Mouse (Mus musculus) CH12.LX (cell line): ENCODE results near the gene Pink1. TPM values are rescaled to one million over a fixed set of nuclear protein-coding genes. Genes with fewer than 3 reads are reported as not detected.
A peak's percentile ranks its signal among the peaks of the same experiment; 100 is the strongest.

ENCODE experiments used
- DNase-seq: peaks from one replicate; pipeline ENCODE4 v3.0.0-alpha.2; 2013; ENCODE audit errors: extremely low read depth
- H3K27ac ChIP-seq: 2 replicates; pipeline ENCODE4 v1.5.1; 2012; ENCODE audit warnings: low read depth, mild to moderate bottlenecking, control low read depth, moderate library complexity; ENCODE audit not compliant: insufficient read depth
- H3K27me3 ChIP-seq: replicated peaks from 2 replicates; pipeline ENCODE3; 2012; ENCODE audit warnings: inconsistent platforms
- H3K36me3 ChIP-seq, 2 experiments: replicated peaks in 1 of 2; 2 replicates each; pipeline versions ENCODE3 to v1.6.1; 2012; ENCODE audit warnings: inconsistent platforms in 1 of 2, low read length in 1 of 2, mild to moderate bottlenecking in 1 of 2, mixed read lengths in 1 of 2, moderate library complexity in 1 of 2; ENCODE audit not compliant: control insufficient read depth in 1 of 2, insufficient read depth in 1 of 2
- H3K4me1 ChIP-seq, 2 experiments: 2 replicates each; pipeline ENCODE4 v1.6.1; 2012; ENCODE audit warnings: inconsistent platforms in 1 of 2, moderate library complexity in 1 of 2; ENCODE audit not compliant: insufficient read depth in 2 of 2, control insufficient read depth in 1 of 2
- H3K4me2 ChIP-seq: 2 replicates; pipeline ENCODE4 v1.6.1; 2012; ENCODE audit warnings: low read depth, mild to moderate bottlenecking, control low read depth; ENCODE audit not compliant: poor library complexity, insufficient read depth, severe bottlenecking
- H3K4me3 ChIP-seq, 3 experiments: fragments of 150-350 bp in 1 of 3; sonication (generic) in 1 of 3; replicated peaks in 1 of 3; 2 replicates each; pipeline versions ENCODE3 to v1.5.1; 2011 to 2012; ENCODE audit warnings: low read depth in 2 of 3, low read length in 2 of 3, mild to moderate bottlenecking in 2 of 3, moderate library complexity in 2 of 3, control low read depth in 1 of 3, improper control_type of control experiment in 1 of 3, inconsistent platforms in 1 of 3, mixed read lengths in 1 of 3; ENCODE audit not compliant: poor library complexity in 1 of 3
- H3K79me2 ChIP-seq: replicated peaks from 2 replicates; pipeline ENCODE4 v1.6.1; 2012; ENCODE audit warnings: mild to moderate bottlenecking, moderate library complexity; ENCODE audit not compliant: control insufficient read depth, poor library complexity, insufficient read depth, severe bottlenecking; ENCODE audit errors: extremely low read depth
- H3K9ac ChIP-seq: 2 replicates; pipeline ENCODE4 v1.6.1; 2012; ENCODE audit warnings: low read depth, mild to moderate bottlenecking, control low read depth, moderate library complexity; ENCODE audit not compliant: insufficient read depth
- H3K9me3 ChIP-seq: replicated peaks from 2 replicates; pipeline ENCODE3; 2012; ENCODE audit warnings: low read length, inconsistent platforms, mixed read lengths
- CHD2 ChIP-seq: IDR thresholded peaks from 2 replicates; pipeline ENCODE4 v1.6.1; 2011; ENCODE audit warnings: low read length, improper control_type of control experiment
- CTCF ChIP-seq, 2 experiments: IDR thresholded peaks in 1 of 2; conservative IDR thresholded peaks in 1 of 2; 2 replicates each; pipeline ENCODE4 v1.5.1; 2011 to 2012; ENCODE audit warnings: low read depth in 2 of 2, low read length in 2 of 2, improper control_type of control experiment in 1 of 2, inconsistent platforms in 1 of 2, mild to moderate bottlenecking in 1 of 2, moderate library complexity in 1 of 2
- ELF1 ChIP-seq: IDR thresholded peaks from 2 replicates; pipeline ENCODE4 v1.6.1; 2014; ENCODE audit warnings: low read depth, mild to moderate bottlenecking, inconsistent platforms, low read length, improper control_type of control experiment
- HCFC1 ChIP-seq: IDR thresholded peaks from 2 replicates; pipeline ENCODE4 v1.6.1; 2012; ENCODE audit warnings: low read depth, mild to moderate bottlenecking, inconsistent platforms, low read length, improper control_type of control experiment
- IRF4 ChIP-seq: IDR thresholded peaks from 2 replicates; pipeline ENCODE4 v1.6.1; 2014; ENCODE audit warnings: low read depth, mild to moderate bottlenecking, inconsistent platforms, low read length, improper control_type of control experiment
- KAT2A ChIP-seq: IDR thresholded peaks from 2 replicates; pipeline ENCODE4 v1.6.1; 2012; ENCODE audit warnings: low read length, improper control_type of control experiment, inconsistent platforms; ENCODE audit not compliant: insufficient replicate concordance
- MAX ChIP-seq: IDR thresholded peaks from 2 replicates; pipeline ENCODE4 v1.6.1; 2011; ENCODE audit warnings: low read length, improper control_type of control experiment
- MAZ ChIP-seq: IDR thresholded peaks from 2 replicates; pipeline ENCODE4 v1.6.1; 2012; ENCODE audit warnings: low read depth, mild to moderate bottlenecking, inconsistent platforms, low read length, improper control_type of control experiment, moderate library complexity
- MEF2A ChIP-seq: IDR thresholded peaks from 2 replicates; pipeline ENCODE4 v1.6.1; 2014; ENCODE audit warnings: low read depth, mild to moderate bottlenecking, inconsistent platforms, low read length, improper control_type of control experiment, borderline replicate concordance
- MXI1 ChIP-seq: IDR thresholded peaks from 2 replicates; pipeline ENCODE4 v1.6.1; 2011; ENCODE audit warnings: mild to moderate bottlenecking, low read depth, low read length, improper control_type of control experiment
- MYC ChIP-seq: IDR thresholded peaks from 2 replicates; pipeline ENCODE4 v1.6.1; 2011; ENCODE audit warnings: low read depth, mild to moderate bottlenecking, improper control_type of control experiment, low read length
- NELFE ChIP-seq: IDR thresholded peaks from 2 replicates; pipeline ENCODE4 v1.6.1; 2011; ENCODE audit warnings: low read depth, low read length, improper control_type of control experiment
- NRF1 ChIP-seq: IDR thresholded peaks from 2 replicates; pipeline ENCODE4 v1.6.1; 2014; ENCODE audit warnings: low read depth, mild to moderate bottlenecking, inconsistent platforms, low read length, improper control_type of control experiment, moderate library complexity
- PAX5 ChIP-seq: IDR thresholded peaks from 2 replicates; pipeline ENCODE4 v1.6.1; 2012; ENCODE audit warnings: low read length, inconsistent platforms, mixed read lengths
- POLR2A ChIP-seq: IDR thresholded peaks from 2 replicates; pipeline ENCODE4 v1.6.1; 2011; ENCODE audit warnings: low read depth, mild to moderate bottlenecking, improper control_type of control experiment, low read length
- POLR2AphosphoS2 ChIP-seq: IDR thresholded peaks from 2 replicates; pipeline ENCODE4 v1.6.1; 2011; ENCODE audit warnings: low read depth, low read length, improper control_type of control experiment
- RAD21 ChIP-seq: IDR thresholded peaks from 2 replicates; pipeline ENCODE4 v1.6.1; 2011; ENCODE audit warnings: low read depth, mild to moderate bottlenecking, low read length, improper control_type of control experiment, moderate library complexity
- SIN3A ChIP-seq: IDR thresholded peaks from 2 replicates; pipeline ENCODE4 v1.6.1; 2012; ENCODE audit warnings: low read length, improper control_type of control experiment, inconsistent platforms
- SMC3 ChIP-seq: IDR thresholded peaks from 2 replicates; pipeline ENCODE4 v1.6.1; 2011; ENCODE audit warnings: low read depth, low read length, improper control_type of control experiment
- TBP ChIP-seq: conservative IDR thresholded peaks from 2 replicates; pipeline ENCODE4 v1.6.1; 2011; ENCODE audit warnings: low read depth, low read length, improper control_type of control experiment
- TCF12 ChIP-seq: IDR thresholded peaks from 2 replicates; pipeline ENCODE4 v1.6.1; 2014; ENCODE audit warnings: low read depth, mild to moderate bottlenecking, inconsistent platforms, low read length, improper control_type of control experiment
- USF1 ChIP-seq: IDR thresholded peaks from 2 replicates; pipeline ENCODE4 v1.6.1; 2014; ENCODE audit warnings: low read depth, mild to moderate bottlenecking, inconsistent platforms, low read length, improper control_type of control experiment
- USF2 ChIP-seq: conservative IDR thresholded peaks from 2 replicates; pipeline ENCODE4 v1.6.1; 2011; ENCODE audit warnings: low read depth, low read length, improper control_type of control experiment
- ZC3H11A ChIP-seq: IDR thresholded peaks from 2 replicates; pipeline ENCODE4 v1.6.1; 2012; ENCODE audit warnings: low read depth, mild to moderate bottlenecking, inconsistent platforms, low read length, improper control_type of control experiment
- ZNF384 ChIP-seq: IDR thresholded peaks from 2 replicates; pipeline ENCODE4 v1.6.1; 2012; ENCODE audit warnings: low read depth, low read length, improper control_type of control experiment, inconsistent platforms
- dilution Hi-C: fragments of 300-500 bp; cut with MboI; formaldehyde crosslinking; loops from 2 replicates; pipeline ENCODE4 v1.14.3; 2020; ENCODE audit warnings: low sequenced_read_pairs; ENCODE audit not compliant: extremely low pct_unique_long_range_greater_than_20kb, extremely low pct_ligation_motif_present
- in situ Hi-C: fragments of 300-500 bp; cut with MboI; formaldehyde crosslinking; loops from 3 replicates; pipeline ENCODE4 v1.14.3; 2019; ENCODE audit warnings: low sequenced_read_pairs, low pct_ligation_motif_present, low pct_unique_long_range_greater_than_20kb, mixed read lengths
- polyA plus RNA-seq: library from polyadenylated mRNA; unstranded; fragments of >175 nt; gene quantifications from 2 replicates; pipeline ENCODE4 v1.2.1, GENCODE M21; 2012; ENCODE audit warnings: low read depth; ENCODE audit not compliant: insufficient read length
- total RNA-seq, 2 experiments: library from RNA; depleted of rRNA; stranded (reverse); fragments of 300-350 nt in 1 of 2; fragments of >200 nt in 1 of 2; gene quantifications; 2 replicates each; pipeline ENCODE4 v1.2.3; 2012 to 2014

Gene Pink1
- total and polyA plus RNA-seq, 3 experiments = 7.1 to 10.8 (median 7.2) TPM

DNA sequence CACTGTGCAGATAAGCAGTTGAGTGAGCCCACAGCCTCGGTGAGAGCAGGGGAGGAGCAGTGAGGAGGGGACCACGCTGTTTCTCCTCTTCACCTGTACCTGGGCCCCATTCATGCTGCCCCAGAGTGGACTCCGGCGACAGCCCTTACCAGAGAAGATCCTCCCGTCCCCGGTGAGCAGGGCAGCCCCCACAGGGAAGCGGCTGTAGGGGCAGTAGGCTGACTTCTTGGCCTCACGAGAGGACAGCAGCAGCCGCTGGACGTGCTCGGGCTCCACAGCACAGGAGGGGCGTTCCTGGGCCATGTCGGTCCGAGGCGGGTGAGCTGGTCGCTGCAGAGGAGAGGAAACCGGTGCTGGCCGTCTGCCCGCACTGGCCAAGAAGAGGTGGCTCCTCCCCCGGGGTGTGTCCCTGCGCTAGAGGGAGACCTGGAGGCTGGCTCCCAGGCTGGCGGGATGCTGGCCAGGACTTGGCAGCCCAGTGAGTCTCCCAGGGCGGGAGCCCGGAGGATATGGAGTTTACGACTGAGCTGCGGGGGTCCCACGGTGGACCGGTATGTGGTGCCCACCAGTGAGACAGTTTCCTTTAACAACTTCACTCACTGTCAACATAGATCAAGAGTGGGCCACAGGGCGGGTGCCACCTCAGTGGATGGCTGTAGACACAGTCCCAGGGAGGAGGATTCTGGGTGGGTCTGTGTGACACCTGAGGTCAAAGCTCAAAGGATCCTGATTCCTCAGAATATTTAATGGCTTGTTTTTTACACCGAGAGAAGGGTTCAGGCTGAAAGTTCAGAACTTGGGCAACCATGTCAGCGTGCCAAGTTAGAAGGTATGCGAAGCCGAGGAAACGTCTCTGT is 41.8 kb upstream of the Pink1 start, which contains the start of gene Cda:
TSS of gene Cda (minus strand) at position 352 of the 857 bp plus-strand sequence.
- DNase-seq = no peak
- Histone ChIP-seq H3K27ac (no peak within 1 kb of the TSS), H3K4me2 (peak within 1 kb of the TSS; percentile 30), H3K79me2 (no peaks in the 10 kb centered on the region), H3K4me1 (peaks cover 0 to 4% of the 10 kb centered on the region in 2 experiments; a peak in 1 of 4 replicates), H3K4me3 (no peak within 1 kb of the TSS), H3K27me3 (peaks cover 82% of the 10 kb centered on the region), H3K36me3 (no peaks in the 10 kb centered on the region), H3K9ac (no peak within 1 kb of the TSS), H3K9me3 (peaks cover 9% of the 10 kb centered on the region)
- TF ChIP-seq SIN3A = no peak
- TF ChIP-seq MEF2A = no peak
- no peak for TF ChIP-seq USF1
- TF ChIP-seq KAT2A = no peak
- no peak for TF ChIP-seq MXI1
- no peak for TF ChIP-seq IRF4
- no peak for TF ChIP-seq CTCF (conservative IDR thresholded peaks at IDR 0.05 in 1 of 2, IDR thresholded peaks at IDR 0.05 in 1 of 2; ENCODE audit: low read depth in 2 of 2, low read length in 2 of 2)
- TF ChIP-seq USF2 = no peak
- TF ChIP-seq MAX = no peak
- no peak for TF ChIP-seq TBP
- TF ChIP-seq POLR2AphosphoS2 = no peak
- TF ChIP-seq ELF1 = no peak
- no peak for TF ChIP-seq SMC3
- TF ChIP-seq TCF12 = no peak
- in situ Hi-C loops (no loop called here), dilution Hi-C loops (no loop called here)

- Histone ChIP-seq H3K4me3 (no peak overlapping the region), H3K27ac (no peak overlapping the region), H3K9ac (no peak overlapping the region), H3K79me2 (no peaks in the 10 kb centered on the region)
- dilution Hi-C loops = no loop called here
- in situ Hi-C loops = no loop called here
- no peak for TF ChIP-seq NRF1
- no peak for TF ChIP-seq HCFC1
- no peak for TF ChIP-seq CHD2
- TF ChIP-seq RAD21 = no peak
- TF ChIP-seq ZNF384 = no peak
- TF ChIP-seq SIN3A = no peak
- no peak for TF ChIP-seq PAX5
- no peak for TF ChIP-seq MYC
- no peak for TF ChIP-seq NELFE
- no peak for TF ChIP-seq POLR2A
- no peak for TF ChIP-seq ZC3H11A
- TF ChIP-seq ELF1 = no peak
- TF ChIP-seq MAZ = no peak
- no peak for TF ChIP-seq TBP
- TF ChIP-seq, all 38 proteins: peak for 0
- peaks cover 5% of the 10 kb centered on the region for H3K9me3 ChIP-seq
- DNase-seq = no peak
- peaks cover 0 to 4% of the 10 kb centered on the region in 2 experiments; a peak in 1 of 4 replicates for H3K4me1 ChIP-seq
- H3K36me3 ChIP-seq = no peaks in the 10 kb centered on the region
- peaks cover 83% of the 10 kb centered on the region for H3K27me3 ChIP-seq
- no peak overlapping the region for H3K4me2 ChIP-seq
These were observed 40.5 kb upstream of the Pink1 start for GRCm38 (mm10) chr4:138366561-138366960.
